Mouse (Mus musculus): Measurements from ENCODE around the gene Nek8.

DNA sequence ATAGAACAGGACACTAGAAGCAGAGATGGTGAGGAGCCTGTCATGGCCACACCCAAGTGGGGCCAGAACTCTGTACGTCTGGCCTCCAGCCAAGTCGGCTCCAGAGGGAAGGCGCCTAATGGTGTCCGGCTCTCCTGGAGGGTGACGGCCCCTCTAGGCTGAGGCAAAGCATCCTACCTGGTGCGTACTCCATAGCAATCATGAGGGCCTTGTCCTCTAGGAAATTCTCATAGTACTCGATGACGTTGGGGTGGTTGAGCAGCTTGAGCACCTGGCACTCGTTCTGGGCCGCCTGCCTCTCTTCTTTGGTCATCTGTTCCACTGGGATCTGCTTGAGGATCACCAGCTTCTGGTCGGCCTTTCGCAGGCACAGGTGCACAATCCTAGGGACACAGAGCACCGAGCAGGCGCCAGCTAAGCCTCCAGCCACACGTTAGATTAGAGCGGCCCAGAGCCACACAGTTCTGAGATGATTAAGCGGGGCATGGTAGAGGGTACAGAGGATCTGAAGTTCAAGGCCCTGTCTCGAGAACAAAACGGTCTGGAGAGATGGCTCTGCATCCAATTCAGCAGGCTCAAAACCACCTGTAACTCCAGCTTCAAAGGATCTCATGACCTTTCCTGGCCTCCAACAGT is 3.6 kb downstream of the Nek8 start:
- no peak for TF ChIP-seq CTCF (IDR thresholded peaks at IDR 0.05; ENCODE audit: low read depth)
- TF ChIP-seq EP300 (IDR thresholded peaks at IDR 0.05; ENCODE audit: low read depth), result no peak

Data from liver, embryonic 14.5 days (tissue).